Mouse (Mus musculus) ES-Bruce4 (cell line): Measurements from ENCODE around the gene Trir.

Experiments
- CTCF ChIP-seq: IDR thresholded peaks from one replicate; pipeline ENCODE4 v1.8.1; 2011; ENCODE audit warnings: low read depth, low read length
- EP300 ChIP-seq: IDR thresholded peaks from 2 replicates; pipeline ENCODE4 v1.6.1; 2011; ENCODE audit warnings: low read depth, low read length; ENCODE audit not compliant: insufficient read depth

GRCm38 (mm10) chr8:84990349-84990748 is 36.3 kb upstream of the Trir start, which contains the start of gene Hook2:
- TF ChIP-seq EP300 (peak; percentile 81), CTCF (peak; percentile 99)
